Mouse (Mus musculus) thymus, adult 2 months (tissue): ENCODE data around the gene Romo1. TPM values are rescaled to one million over a fixed set of nuclear protein-coding genes. Genes with fewer than 3 reads are reported as not detected.
"Not testable (repeated sequence)": the region's sequence is repeated elsewhere in the genome, so short reads cannot be mapped to it uniquely, and the experiment has no call there.

Source experiments
- DNase-seq: peaks from one replicate; pipeline ENCODE4 v3.0.0; 2021
- H3K27ac ChIP-seq: fragments of 200-500 bp; 2 replicates; pipeline ENCODE4 v1.5.1; 2012; ENCODE audit warnings: low read length, control low read depth; ENCODE audit not compliant: control insufficient read depth, insufficient read depth
- H3K27me3 ChIP-seq: fragments of 200-500 bp; 2 replicates; pipeline ENCODE4 v1.6.1; 2012; ENCODE audit warnings: mild to moderate bottlenecking, low read length, moderate library complexity, mixed read lengths; ENCODE audit not compliant: control insufficient read depth, insufficient read depth
- H3K36me3 ChIP-seq: fragments of 200-500 bp; 2 replicates; pipeline ENCODE4 v1.6.1; 2012; ENCODE audit warnings: mild to moderate bottlenecking, low read length, moderate library complexity; ENCODE audit not compliant: control insufficient read depth, insufficient read depth
- H3K4me1 ChIP-seq: fragments of 200-500 bp; replicated peaks from 2 replicates; pipeline ENCODE4 v1.6.1; 2012; ENCODE audit warnings: low read length; ENCODE audit not compliant: control insufficient read depth, insufficient read depth
- H3K4me3 ChIP-seq: fragments of 200-500 bp; 2 replicates; pipeline ENCODE4 v1.5.1; 2012; ENCODE audit warnings: mild to moderate bottlenecking, low read length, control low read depth, moderate library complexity; ENCODE audit not compliant: control insufficient read depth, insufficient read depth
- CTCF ChIP-seq: fragments of 200-500 bp; IDR thresholded peaks from 2 replicates; pipeline ENCODE4 v1.5.1; 2012; ENCODE audit warnings: mild to moderate bottlenecking, control low read depth, low read length, moderate library complexity, borderline replicate concordance; ENCODE audit not compliant: control insufficient read depth, poor library complexity, insufficient read depth; ENCODE audit errors: extremely low read depth
- POLR2A ChIP-seq: fragments of 200-500 bp; IDR thresholded peaks from 2 replicates; pipeline ENCODE4 v1.6.1; 2012; ENCODE audit warnings: mild to moderate bottlenecking, low read length, control low read depth, moderate library complexity; ENCODE audit not compliant: control insufficient read depth, poor library complexity, insufficient read depth; ENCODE audit errors: extremely low read depth
- WGBS: fragments of 180-500 bp; shearing (Covaris S2); methylation state at CpG from one replicate; pipeline ENCODE4 v1.1.7; 2018; 5-methylcytosine and 5-hydroxymethylcytosine counted together
- polyA plus RNA-seq: library from polyadenylated mRNA; depleted of rRNA; stranded (reverse); fragments of >200 nt; gene quantifications from 2 replicates; pipeline ENCODE4 v1.2.3, GENCODE M21; 2012; rRNA removed

The Romo1 gene
- 214 and 241 TPM in 2 replicates for polyA plus RNA-seq

DNA sequence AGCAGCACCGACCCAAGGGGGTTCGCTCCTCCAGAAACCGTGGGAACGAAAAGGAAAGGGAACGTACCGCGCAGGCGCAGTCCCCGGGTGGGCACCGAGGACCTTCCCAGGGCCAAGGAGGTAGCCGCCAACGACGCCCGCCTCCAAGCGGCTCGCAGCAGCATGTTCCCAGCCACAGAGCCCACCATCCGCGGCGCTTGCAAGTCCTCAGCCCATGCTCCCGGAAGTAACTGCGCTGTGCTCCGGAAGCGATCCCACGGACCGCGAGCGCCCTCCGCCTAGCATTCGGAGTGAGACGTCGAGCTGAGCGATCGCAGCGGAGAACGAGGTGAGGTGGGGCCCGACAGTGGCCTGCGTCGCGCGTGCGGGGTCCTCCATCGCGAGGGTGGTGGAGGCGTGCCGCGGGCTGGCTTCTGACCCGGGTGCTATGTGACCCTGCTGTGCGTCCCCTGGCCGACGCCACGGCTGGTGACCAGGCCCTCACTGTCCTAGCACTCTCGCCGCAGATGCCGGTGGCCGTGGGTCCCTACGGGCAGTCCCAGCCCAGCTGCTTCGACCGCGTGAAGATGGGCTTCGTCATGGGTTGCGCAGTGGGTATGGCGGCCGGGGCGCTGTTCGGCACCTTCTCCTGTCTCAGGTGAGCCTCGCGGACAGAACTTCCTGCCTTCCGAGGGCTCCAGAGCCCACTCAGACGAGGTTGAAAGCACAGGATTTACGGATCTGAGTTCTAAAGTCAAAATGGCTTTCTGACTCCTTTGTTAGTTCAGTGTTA is at the start of gene Romo1, which contains the start of gene Nfs1:
Romo1 (plus strand) TSS at position 87 of the 772 bp plus-strand sequence.
Nfs1 (minus strand) TSS at position 234 of the 772 bp plus-strand sequence.
- Histone ChIP-seq H3K36me3 (peaks cover 28% of the 10 kb centered on the region), H3K4me3 (peak within 1 kb of the TSS; percentile 81), H3K4me1 (peaks cover 3% of the 10 kb centered on the region), H3K27ac (peak within 1 kb of the TSS; percentile 46), H3K27me3 (no peaks in the 10 kb centered on the region)
- WGBS: under 1% methylated on average over 70 of the region's 70 CpGs
- TF ChIP-seq POLR2A (peak; percentile 61), CTCF (0 out of 2 replicates have a peak, but pooled peaks have one; percentile 27)
- DNase-seq: peak; percentile 96

DNA sequence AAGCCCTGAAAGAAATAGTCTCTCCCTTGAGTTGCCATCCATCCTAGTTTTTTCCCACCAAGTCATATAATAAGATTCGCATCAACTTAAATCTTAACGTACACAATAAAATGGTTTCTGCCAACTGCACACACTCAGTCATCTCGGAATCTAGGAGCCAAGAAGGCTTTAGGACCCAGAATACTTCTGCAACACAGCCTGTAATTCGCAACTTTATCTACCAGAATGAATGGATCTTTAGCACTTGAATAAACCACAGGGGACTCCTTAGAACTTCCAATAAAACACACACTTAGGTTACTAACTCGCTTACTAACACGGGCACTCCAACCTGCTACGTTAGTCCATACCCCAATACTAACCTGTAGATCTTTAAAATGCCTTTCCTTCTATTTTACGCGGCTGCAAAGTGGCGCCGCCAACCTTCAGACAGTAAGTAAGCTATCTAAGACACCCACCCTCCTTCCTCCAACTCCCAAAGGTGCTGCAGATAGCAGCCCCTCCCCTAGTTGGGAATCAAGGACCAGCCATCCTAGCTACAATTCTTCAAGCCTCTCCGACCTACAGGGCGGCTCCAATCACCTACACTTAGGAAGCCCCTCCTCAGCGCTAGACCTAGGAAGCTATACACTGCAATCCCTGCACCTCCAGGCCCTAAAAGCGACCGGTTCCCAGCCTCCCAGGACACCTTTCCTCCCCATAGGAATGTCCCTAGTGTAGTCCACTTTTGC is 33.0 kb upstream of the Romo1 start:
- Histone ChIP-seq H3K4me1 (peaks cover 5% of the 10 kb centered on the region), H3K4me3 (peak overlapping the region; percentile 87), H3K27ac (peak overlapping the region; percentile 51; the same call in 1 of the 2 replicates), H3K27me3 (no peaks in the 10 kb centered on the region), H3K36me3 (no peaks in the 10 kb centered on the region)
- TF ChIP-seq POLR2A (no peak), CTCF (no peak)
- under 1% methylated on average over 16 of the region's 16 CpGs for WGBS
- DNase-seq: peak; percentile 25

DNA sequence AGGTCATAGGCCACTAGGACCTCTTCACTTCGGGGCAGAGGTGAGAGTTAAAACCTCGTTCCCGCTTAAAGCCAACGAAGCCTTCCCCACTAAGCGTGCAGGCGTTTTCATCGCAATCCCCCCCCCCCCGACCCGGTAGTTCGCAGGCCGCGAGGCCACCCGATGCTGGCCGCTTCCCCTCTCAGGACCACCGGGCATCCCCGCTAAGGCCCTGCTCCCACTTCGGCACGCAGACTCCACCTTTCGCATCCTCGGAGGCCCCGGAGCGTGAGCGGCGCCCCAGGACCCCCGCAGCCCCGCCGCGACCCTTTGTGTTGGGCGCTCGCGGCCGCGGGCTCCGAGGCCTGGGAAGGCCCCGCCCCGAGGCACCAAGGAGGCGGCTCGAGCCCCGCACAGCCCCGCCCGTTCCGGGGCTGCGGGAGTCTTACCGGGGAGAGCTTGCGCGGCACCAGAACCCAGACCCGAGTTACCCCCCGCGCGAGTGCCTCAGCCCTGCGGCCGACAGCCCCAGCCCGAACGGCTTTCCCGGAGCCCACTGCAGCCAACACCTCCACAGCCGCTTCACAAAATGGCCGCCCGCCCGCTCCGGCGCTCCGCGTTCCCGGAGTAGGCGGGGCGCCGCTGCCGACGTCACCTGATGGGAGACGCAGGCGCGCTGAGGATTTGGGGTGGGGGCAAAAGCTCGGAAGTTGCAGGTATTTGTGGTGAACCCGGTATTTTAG is 32.3 kb upstream of the Romo1 start, which contains the start of the genes Cpne1 and Rbm12:
Cpne1 (minus strand) TSS at position 608 of the 722 bp plus-strand sequence.
Rbm12 (minus strand) TSS at position 621 of the 722 bp plus-strand sequence.
- Histone ChIP-seq H3K27ac (peak within 1 kb of the TSS; percentile 51; the same call in 1 of the 2 replicates), H3K27me3 (no peaks in the 10 kb centered on the region), H3K4me3 (peak within 1 kb of the TSS; percentile 87), H3K36me3 (no peaks in the 10 kb centered on the region), H3K4me1 (peaks cover 5% of the 10 kb centered on the region)
- peak; percentile 96 for DNase-seq
- WGBS: under 1% methylated on average over 73 of the region's 74 CpGs
- TF ChIP-seq POLR2A (peak; percentile 92), CTCF (peak; percentile 54; the same call in 1 of the 2 replicates)

DNA sequence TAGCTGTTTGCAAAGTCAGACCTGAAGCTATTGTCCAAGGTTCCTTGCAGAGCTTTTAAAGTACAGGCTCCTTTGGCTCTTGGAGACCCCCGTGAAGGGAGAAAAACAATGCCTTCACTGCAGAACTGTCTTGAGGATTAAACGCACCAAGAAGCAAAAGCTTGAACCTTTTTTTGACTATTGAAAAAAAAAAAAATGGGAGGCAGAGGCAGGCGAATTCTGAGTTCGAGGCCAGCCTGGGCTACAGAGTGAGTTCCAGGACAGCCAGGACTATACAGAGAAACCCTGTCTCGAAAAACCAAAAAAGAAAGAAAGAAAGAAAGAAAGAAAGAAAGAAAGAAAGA is 31.8 kb upstream of the Romo1 start:
- not testable (repeated sequence) for DNase-seq, H3K27me3 ChIP-seq, H3K36me3 ChIP-seq, H3K4me1 ChIP-seq, H3K27ac ChIP-seq
- WGBS: 14% methylated on average over 5 of the region's 5 CpGs
- peak overlapping the region; percentile 87; the same call in 1 of the 2 replicates for H3K4me3 ChIP-seq

DNA sequence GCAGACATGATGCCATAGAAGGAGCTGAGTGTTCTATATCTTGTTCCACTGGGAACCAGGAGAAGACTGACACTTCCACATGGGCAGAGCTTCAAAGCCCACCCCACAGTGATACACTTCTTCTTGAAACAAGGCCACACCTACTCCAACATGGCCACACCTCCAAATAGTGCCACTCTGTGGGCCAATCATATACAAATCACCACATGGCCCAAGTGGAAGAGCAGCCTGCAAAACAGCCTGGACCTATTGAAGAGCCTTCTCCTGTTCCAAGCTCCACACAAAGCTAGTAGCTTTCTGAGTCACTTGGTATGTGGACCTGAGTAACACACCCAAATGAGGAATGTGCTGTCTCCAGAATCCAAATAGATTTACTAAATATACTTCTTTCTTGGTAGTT is 24.3 kb upstream of the Romo1 start:
- DNase-seq: no peak
- H3K27me3 ChIP-seq: no peaks in the 10 kb centered on the region
- H3K36me3 ChIP-seq: no peaks in the 10 kb centered on the region
- no peaks in the 10 kb centered on the region for H3K4me1 ChIP-seq
- TF ChIP-seq CTCF: no peak
- TF ChIP-seq POLR2A: no peak
- no peak overlapping the region for H3K4me3 ChIP-seq
- H3K27ac ChIP-seq: no peak overlapping the region

DNA sequence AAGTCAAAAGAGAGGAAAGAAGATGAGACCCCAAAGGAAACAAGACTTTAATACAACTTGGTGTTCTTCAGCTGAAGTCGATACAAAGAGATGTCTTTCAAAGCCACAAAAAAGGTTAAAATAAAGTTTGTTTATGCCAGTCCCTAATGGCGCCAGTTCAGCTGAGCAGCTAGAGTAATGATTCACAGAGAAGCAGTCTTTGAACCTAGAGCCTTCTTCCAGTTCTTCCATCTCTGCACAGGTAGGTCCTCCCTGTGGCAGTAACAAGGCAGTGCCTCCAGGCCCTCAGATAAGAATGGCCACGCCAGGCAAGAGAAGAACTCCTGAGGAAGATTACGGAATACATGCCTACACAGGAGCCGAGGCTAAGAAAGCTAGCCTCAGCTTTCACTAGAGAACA is 20.1 kb upstream of the Romo1 start:
- 96% methylated on average over 5 of the region's 5 CpGs for WGBS
- no peaks in the 10 kb centered on the region for H3K27me3 ChIP-seq
- TF ChIP-seq POLR2A: no peak
- TF ChIP-seq CTCF: no peak
- DNase-seq: no peak
- H3K4me3 ChIP-seq: no peak overlapping the region
- H3K4me1 ChIP-seq: no peaks in the 10 kb centered on the region
- peaks cover 6% of the 10 kb centered on the region for H3K36me3 ChIP-seq
- no peak overlapping the region for H3K27ac ChIP-seq
